Mouse (Mus musculus): ENCODE data around the gene Sufu.

The Sufu gene

DNA sequence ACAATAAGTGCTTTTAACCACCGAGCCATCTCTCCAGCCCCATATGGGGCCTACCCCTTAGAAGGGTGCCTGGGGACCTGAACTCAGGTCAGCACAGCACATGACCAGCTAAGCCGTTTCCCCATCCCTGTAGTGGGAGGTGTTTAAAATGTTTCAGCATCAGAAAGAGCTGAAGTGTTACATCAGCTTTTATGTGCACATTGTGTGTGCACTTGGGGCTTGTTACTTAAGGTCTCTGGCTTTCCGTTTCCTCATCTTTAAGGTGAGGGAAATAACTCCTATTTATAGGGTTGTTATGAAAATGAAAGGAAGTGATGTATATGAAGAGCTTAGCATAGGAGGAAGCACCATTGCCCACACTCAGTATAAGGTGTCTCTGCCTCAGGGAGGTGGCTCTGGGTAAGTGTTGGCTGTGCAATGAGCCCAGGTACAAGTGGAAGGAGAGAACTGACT is 70.4 kb downstream of the Sufu start:
- no peak for DNase-seq

DNA sequence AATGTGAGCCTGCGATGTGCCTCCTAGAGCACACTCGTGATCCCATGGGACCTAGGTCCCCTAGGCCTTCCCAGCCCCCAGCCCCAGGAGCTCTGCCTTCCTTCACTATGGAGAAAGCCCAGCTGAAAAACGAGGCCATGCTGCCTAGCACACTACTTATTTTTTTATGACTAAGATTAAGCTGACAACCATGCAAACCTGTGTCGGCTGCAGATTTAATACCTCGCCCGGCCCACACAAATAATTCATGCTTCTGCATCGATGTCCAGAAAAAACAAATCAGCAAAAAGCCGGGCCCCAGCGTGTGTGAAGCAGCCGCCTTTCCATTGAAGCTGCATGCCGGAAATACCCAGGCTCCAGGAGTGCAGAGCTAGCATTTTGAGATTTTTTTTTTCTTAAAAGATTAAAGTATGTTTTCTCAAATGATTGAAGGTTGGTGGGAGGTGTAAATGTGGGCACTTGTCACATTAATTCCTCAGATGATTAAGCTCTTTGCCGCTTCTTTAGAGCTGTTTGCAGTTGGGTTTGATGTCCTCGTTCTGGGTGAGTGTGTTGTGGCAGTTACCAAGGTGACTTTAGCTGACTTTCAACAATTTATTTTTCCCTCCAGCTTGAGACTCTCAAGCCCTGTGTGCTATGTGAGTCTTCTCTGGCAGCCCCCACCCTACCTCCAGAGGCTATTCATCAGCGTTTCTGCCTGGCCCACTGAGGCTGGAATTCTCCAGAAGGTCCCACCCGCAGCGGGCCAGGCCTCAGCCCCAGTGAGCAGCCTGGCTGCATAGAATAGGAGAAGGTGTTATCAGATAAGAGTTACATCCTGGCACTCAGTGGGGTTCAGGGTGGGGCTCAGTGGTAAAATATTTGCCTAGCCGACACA is 73.9 kb downstream of the Sufu start:
- no peak for DNase-seq

DNA sequence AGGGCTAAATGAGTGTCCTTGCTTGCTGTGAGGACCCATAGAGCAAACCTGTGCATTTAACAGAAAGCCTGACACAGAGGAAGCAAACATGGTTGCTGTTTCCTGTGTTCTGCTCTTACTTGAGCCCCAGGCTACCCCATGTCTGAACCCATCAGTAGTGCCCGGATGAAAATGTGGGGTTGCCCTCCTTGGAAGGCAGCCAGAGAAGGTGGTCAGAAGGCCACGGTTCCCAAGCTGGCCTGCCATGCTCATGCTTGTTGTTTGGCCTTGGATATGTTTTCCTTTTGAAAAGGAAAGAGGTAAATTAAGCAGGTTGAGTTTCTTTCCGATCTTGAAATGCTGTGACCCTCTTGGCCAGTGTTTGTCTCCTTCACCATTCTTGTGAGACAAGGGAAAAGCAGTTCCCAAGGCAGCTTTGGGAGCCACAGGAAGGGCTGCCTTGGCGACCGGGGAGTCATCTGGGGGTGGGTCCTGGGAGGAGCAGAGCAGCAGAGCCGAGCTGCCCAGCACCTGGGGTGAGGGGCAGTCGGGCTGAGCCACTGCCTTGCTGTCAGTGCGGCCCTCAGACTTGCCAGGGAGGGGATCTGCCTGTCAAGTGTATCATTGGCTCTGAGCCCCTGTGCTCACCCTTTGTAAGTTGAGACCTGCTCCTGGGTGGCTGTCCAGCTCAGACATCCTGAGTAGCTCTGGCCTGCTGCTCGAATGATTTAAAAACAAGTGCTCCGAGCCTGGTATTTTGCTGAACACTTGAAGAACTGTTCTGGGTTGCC is 74.8 kb downstream of the Sufu start:
- no peak for DNase-seq

DNA sequence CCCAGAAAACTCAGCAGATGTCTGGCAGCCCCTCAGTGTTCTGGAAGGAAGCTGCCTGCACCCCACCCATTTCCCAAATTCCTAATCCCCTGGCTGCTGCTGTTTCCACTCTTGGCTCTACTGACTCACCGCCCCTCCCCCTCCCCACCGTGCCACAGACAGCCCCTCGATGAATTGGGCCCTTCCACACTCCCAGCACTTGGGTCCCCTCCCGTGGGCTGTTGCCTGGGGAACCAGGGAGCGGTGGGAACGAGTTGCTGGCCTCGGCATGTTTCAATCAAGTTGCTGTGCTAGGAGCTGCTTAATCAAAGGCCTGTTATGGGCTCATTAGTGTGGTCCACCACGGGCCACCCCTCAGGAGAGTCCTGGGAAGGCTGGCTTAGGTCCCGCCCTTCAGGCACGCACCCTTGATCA is 80.7 kb downstream of the Sufu start:
- no peak for DNase-seq

DNA sequence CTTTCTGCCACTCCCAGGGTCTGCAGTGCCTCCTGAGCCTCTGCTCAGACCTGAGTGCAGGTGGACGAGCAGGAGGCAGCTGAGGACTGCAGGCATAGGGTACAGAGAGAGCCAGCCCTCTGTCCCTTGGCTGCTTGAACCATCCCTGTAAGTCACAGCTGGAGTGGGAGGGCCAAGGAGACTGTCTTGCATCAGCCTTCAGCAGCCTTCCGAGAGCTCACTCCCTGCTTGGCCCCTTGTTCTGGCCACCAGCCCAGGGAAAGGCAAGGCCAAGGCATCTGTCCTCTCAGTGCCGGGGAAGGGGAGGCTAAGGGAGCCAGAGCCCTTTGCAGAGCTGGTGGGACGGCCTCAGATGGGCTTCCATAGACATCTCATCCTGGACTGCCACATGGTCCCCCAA is 81.5 kb downstream of the Sufu start:
- DNase-seq, result no peak

DNA sequence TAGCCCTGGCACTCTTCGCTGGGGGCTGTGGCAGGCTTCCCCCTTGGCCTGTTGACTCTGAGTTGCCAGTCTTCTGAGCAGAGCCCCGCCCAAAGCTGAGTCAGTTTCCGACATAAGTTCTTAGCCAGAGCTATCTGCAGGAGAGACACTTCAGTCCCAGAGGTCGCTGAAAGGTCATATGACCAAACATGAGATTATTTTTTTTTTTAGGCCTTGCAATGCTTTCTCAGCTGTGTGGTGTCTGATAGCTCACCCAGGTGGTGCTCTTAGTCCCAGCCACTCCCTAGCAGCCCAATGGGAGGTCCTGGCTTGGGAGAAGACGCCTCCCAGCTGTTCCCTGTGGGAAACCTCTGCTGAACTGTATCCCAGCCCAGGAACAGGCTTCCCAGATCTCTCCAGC is 82.1 kb downstream of the Sufu start:
- DNase-seq, result no peak

DNA sequence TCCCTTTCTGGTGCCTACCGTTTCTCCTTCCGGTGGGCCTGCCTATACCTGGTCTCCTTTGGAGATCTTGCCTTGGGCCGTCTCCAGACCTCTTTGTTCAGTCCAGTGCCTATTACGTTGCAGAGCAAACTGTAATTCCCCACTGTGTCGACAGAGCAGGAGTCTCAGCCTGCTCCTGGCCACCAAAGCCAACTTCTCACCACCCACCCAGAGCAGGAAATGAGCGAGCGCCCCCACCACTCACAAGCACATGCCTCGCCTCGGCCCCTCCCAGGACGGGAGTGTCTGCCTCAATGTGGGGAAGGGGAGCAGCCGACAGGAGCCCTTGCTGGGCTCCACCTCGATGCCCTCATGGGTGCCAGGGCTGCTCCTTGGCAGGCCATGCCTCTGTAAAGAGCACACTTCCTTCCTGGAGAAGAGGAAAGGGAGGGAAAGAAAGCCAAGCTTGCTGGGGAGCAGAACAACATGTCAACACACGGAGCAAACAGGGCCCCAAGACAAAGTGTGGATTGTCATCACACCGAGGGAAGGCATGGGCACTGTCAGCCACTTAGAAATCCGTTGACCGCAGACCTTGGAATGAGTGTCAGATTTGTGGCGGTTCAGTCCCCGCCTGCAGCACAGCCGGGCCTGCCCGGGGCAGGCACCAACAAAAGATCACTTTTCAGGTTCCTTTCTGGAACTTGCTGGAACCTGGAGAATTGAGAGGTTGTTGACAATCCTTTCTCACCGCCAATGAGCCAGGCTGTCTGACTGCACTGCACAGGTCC is 82.8 kb downstream of the Sufu start:
- DNase-seq, result no peak

DNA sequence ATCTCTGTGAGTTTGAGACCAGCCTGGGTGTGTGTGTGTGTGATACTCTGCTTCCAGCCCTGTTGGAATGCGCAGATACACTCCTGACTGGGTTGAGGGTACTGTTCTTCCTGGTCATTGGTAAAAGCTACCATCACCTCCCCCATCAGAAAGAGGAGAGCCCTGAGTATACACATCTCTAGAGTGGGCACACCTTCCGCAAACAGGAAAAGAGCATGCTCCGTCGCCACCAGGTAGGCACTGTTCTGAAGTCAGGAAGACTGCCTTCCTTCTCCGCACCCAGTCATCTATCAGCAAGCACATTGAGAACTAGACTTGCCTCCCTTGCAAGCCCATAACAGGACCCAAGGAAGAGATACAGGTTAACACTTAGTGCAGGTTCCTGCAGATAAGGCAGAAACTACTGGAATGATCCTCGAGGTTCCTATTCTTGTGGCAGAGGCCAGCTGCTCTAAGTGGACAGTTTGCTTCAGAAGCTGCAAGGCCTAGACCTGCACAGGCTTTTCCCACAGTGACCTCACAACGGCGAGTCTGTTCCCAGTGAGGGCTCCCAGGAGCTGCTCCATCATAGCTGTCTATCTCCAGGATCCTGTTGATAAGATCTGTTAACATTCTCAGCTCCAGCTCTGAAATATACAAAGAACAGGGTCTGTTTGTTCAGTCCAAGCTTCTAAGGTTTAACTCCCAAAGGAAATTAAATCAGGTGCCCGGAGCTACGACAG is 84.1 kb downstream of the Sufu start:
- no peak for DNase-seq

DNA sequence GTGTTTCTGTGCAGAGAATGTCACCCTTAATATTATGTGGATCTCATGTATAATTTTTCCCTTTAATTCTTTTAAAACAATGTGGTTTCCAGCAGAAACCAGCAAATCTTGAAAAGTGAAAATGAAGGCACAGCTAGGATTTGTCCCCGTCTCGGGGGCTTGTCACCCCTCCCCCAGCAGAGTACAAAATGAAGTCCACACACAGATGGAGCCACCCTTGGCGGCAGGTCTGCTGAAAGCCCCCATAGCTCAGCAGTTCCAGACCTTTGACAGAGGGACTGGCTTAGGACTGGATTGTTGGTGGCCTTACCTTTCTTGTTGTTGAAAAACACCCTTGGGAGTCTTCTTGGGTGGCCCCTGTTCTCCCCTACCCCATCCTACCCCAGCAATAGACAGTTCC is 84.7 kb downstream of the Sufu start:
- no peak for DNase-seq

DNA sequence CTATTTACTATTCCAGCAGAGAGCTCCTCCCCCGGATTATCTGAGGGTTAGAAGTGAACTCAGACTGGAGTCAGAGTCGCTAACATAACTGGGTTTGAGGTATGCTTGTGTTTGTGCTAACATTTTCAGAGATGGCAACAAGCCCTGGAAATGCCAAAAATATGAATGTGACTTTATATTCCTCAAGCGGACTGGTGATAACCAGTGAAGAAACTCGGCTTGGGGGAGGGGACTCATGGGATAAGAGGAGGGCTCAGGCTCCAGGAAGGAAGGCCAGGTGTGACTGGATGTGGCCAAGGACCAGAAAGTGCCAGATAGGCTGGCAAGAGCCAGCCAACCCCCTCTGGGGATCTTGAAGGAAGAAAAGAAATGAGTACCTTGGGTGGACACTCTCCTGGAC is 85.1 kb downstream of the Sufu start:
- no peak for DNase-seq

DNA sequence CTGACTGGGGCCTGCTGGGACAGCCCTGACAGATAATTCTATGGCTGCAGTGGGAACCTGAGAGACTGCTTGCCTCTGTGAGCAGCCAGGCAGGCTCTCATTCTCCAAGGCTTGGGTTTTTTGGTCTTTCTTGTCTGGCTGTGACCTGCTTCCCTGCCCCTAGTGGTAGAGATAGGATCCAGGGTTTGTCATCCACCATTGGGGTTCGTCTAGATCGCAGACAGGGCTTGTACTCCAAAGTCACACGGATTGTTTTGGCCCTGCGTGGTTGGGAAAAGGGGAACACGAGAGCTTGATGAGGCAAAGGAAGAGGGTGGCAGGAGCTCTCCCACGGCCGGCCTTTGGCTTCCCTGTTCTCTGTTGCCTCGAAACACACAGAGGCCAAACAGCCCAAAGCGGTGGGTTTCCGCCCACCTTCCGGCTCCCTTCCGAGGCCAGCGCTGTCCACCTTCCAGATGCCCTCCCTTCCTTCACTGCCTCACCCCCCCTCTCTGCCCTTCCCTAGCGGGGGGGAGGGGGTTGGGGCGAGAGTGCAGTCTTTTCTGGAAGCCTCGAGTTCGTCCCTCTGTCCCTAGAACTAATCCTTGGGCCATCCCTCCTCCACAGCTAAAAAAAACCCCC is 86.3 kb downstream of the Sufu start:
- peak in 1 of 2 experiments; percentile 25 for DNase-seq

DNA sequence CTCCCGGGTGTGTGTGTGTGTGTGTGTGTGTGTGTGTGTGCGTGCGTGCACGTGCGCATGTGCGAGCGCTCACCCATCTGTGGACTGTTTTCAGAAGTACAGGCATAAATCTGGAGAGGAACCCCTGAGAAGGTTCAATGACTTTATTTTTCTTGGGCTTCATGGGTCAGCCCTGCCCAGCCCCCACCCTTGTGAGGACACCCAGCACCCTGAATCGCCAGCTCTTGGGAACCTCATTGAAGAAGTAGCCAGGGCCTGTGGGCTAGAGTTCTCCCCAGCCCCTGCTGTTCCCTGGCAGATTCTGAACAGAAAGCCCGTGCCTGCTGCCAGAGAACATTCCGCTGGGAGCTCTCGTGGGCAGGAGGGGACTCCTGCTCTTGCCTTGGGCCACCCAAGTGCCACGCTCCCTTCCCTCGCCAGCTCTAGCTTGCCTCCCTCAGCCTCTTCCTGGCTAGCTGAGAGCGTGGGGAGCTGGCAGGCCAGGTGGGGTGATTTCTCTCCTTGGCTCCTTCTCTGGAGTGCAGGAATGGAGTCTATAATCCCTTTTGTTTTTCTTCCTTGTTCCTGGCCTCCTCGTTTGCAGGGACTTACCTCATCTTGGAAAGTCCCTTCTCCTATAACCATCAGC is 87.1 kb downstream of the Sufu start:
- peak; percentile 46 to 54 for DNase-seq

DNA sequence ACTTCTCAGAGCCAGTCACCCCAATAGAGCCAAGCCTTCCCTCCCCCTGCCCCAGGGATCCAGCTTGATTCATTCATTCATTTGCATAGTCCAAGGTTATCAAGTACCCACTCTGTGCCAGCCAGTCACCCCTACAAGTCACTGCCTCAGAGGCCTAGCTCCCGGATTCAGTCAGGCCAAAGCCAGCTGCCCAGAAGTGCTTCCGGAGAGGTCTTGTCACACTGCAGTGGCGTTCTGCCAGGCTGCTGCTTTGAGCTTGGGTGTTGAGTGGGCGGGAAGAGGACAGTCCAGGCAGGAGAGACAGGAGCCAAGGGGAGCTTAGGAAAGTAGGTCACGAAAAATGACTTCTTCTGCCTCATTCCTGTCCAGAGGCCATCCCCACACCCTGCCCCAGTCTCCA is 87.8 kb downstream of the Sufu start:
- DNase-seq, result peak; percentile 53 to 57

DNA sequence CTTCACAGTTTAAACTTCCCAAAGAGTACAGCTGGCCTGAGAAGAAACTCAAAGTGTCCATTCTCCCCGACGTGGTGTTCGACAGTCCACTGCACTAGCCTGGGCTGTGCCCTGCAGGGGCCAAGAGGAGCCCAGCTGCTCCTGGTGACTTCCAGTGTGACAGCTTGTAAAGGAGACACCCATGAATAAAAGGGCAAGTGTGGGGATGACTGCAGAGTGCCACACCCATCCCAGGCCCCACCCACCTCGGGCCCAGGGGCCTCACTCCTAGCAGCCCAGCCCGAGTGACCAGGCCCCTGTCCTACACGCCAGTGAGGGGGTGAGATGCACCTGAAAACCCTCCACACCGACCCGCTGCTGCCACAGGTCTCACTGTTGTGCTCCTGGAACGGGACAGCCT is 89.2 kb downstream of the Sufu start:
- DNase-seq, result no peak

DNA sequence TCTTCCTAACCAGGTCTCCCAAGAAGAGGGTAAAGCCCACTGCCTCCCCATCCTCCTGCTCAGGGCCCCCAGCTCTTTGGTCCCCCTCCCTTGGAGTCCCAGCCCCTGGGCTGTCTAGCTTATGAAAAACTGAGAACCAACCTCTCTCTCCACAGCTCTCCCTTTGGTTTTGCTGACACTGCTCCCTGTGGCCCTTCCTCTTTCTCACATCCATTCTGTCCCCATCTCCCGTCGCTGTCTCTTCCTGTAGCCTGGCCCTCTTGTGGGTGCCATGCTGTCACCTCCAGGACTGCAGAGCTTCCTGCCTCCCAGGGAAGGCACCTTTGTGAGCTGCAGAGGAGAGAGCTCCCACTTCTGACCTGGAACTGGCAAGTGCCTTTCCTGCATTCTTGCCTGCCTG is 90.0 kb downstream of the Sufu start:
- DNase-seq, result no peak

DNA sequence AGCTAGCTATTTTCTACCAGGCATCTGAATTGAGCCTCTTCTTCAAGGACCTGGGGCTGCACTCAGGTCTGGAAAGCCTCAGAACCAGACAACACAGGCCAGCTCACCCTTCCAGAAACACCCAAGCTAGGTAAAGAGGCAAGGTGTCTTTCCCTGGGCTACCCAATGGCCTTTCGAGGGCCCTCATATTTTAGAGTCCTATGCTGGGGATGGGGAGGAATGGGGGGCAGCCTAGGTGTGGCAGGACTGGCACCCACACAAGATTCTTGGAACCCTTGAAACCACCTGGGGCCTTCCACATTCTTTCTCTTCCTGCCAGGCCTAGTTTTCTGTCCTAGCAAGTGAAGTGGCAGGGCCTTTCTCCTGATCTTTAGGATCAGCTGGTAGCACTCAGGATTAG is 92.8 kb downstream of the Sufu start:
- no peak for DNase-seq

DNA sequence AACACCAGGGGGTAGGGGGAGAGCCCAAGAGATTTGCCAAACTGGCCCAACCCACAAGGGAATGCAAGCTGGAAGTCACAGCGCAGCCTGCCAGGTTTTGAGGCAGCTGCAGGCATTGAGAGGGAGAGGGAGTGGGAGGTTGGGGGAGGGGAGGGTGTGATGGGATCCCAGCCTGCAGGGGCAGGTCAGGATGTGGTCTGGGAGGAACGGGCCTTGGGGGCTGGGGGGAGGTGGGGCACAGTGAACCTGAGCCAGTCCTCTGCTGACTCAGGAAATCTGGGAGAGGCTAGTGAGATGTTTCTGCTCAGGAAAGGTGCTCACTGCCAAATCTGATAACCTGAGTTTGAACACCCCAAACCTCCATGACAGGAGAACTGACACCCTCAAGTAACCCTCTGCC is 93.9 kb downstream of the Sufu start:
- no peak for DNase-seq

DNA sequence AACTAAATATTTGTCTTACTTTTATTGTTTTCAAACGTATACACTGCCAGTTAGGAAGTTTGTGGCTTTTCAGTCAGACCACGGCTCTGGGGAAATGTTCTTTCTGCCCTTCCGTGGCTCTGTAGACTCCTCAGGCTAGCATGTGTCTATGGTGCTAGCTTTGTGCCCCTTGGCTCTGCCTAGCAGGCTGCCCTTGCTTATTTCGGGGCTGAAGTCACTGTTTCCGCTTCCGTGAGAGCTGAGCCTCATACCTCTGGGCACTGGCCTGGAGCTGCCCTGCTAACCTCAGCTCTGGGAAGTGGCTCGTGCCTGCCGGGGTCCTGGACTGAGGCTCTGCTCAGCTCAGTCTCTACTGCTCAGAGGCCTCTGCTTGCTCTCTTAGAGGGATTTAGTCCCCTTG is 98.4 kb downstream of the Sufu start:
- DNase-seq, result no peak

DNA sequence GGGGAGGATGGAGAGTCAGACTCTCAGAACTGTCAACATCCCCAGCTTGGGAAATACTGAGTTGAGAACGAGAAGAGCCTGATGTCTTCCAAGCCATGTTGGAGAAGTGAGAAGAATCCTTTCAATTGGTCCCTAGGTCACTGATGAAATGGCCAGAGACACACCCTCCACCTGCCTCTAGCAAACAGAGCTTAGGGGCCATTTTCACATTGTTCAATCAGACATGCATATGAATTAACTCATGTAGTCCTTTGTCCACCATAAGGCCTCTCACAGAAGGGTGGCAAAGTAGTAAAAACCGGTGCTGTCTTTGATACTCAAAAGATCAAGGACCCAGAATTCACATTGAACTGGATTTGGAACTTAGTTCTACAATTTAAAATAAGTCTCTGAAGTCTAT is 100.5 kb downstream of the Sufu start:
- no peak for DNase-seq

DNA sequence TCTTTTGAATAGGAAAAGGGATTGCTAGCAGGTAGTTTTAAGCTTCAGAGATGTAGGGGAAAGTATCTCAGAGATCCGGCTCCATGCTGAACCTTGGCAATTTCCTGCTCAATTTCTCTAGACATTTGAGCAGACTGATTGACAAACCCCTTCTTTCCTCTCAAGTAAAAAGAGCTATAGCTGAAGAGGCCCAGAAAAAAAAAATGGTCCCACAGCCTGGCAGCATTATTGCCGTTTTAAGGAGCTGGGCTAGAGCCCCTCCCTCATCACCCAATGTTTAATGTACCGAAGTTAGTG is 102.8 kb downstream of the Sufu start:
- DNase-seq, result no peak

DNA sequence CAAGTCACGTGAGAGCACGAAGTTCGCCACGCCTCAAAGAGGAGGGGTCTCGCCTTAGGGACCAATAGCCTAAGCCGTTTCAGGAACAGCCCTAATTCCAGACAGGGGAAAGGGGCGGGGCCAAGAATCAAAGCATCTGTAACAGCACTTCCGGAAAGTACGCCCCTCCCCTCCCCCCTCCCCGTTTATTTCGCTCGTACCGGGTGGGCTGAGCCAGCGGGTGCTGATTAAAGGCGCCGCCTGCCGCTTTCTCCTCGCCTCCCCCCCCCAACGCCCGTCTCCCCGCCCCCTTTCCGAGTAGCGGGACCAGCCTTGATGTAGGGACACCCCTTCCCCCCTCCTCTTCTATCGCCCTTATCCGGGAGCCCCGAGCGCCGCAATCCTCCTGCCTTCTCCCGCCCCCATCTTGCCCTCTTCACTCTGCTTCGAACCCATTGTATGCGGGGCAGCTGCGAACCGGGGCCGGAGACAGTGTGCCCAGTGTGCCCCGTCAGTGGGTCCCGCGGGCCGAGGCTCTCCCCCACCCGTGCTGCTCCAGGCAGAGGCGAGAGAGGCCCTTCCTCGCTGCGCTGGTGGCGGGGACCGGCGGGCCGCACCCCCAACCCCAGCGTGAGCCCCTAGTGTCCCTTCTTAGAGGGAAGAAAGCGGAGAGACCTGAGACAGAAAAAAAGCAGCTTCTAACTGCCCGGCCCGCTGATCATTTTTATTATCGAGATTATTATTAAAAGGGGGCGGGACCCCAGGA is 103.3 kb downstream of the Sufu start:
- DNase-seq, result peak; percentile 92 to 98
